Mouse (Mus musculus): ENCODE measurements around the gene Zfp740.

Gene Zfp740

GRCm38 (mm10) chr15:102248131-102248811 is 45.2 kb downstream of the Zfp740 start:
- DNase-seq (ENCODE audit: low read depth, low spot score) = peak; percentile 78

GRCm38 (mm10) chr15:102248812-102249191 is 45.8 kb downstream of the Zfp740 start:
- DNase-seq (ENCODE audit: low read depth, low spot score) = peak; percentile 88

GRCm38 (mm10) chr15:102249251-102249691 is 46.2 kb downstream of the Zfp740 start:
- peak; percentile 77 for DNase-seq (ENCODE audit: low read depth, low spot score)

GRCm38 (mm10) chr15:102249967-102250366 is 46.9 kb downstream of the Zfp740 start:
- DNase-seq (ENCODE audit: low read depth, low spot score) = no peak

GRCm38 (mm10) chr15:102250521-102250920 is 47.5 kb downstream of the Zfp740 start:
- DNase-seq (ENCODE audit: low read depth, low spot score) = no peak

- no peak for DNase-seq (ENCODE audit: low read depth, low spot score)
These were observed 52.7 kb downstream of the Zfp740 start for GRCm38 (mm10) chr15:102255547-102256255.

GRCm38 (mm10) chr15:102256431-102257201 is 53.6 kb downstream of the Zfp740 start:
- no peak for DNase-seq (ENCODE audit: low read depth, low spot score)

- no peak for DNase-seq (ENCODE audit: low read depth, low spot score)
These were observed 54.4 kb downstream of the Zfp740 start, which contains the start of gene Rarg for GRCm38 (mm10) chr15:102257202-102258075. Rarg (minus strand) TSS chr15:102257517.

- DNase-seq (ENCODE audit: low read depth, low spot score) = no peak
These were observed 55.0 kb downstream of the Zfp740 start for GRCm38 (mm10) chr15:102258076-102258470.

- no peak for DNase-seq (ENCODE audit: low read depth, low spot score)
These were observed 55.7 kb downstream of the Zfp740 start for GRCm38 (mm10) chr15:102258581-102259253.

GRCm38 (mm10) chr15:102262582-102262981 is 59.5 kb downstream of the Zfp740 start:
- no peak for DNase-seq (ENCODE audit: low read depth, low spot score)

GRCm38 (mm10) chr15:102263037-102263436 is 60.0 kb downstream of the Zfp740 start:
- no peak for DNase-seq (ENCODE audit: low read depth, low spot score)
